8 mouse cellular contexts compared by ENCODE assay signal in genomic region chr3:88832388-88832787, GRCm38 (mm10). TPM values are rescaled to one million over a fixed set of nuclear protein-coding genes. Genes with fewer than 3 reads are reported as not detected.
DNase-seq lines count a peak whose midpoint lies in the region; ATAC-seq lines count a peak whose summit lies in the region.
"Not testable (repeated sequence)": the region's sequence is repeated elsewhere in the genome, so short reads cannot be mapped to it uniquely, and the experiment has no call there.

No protein-coding gene starts in this region.

- in situ Hi-C loops in ES-E14 (cut with MboI; ENCODE audit: low sequenced_read_pairs in 2 of 2, unreplicated experiment in 2 of 2): not testable (repeated sequence)

- H3K27ac ChIP-seq in ES-E14 (ENCODE audit: insufficient read depth, low read depth, low read length, poor library complexity, severe bottlenecking); liver, embryonic 12.5 days: not testable (repeated sequence)

- ATAC-seq in liver, embryonic 12.5 days: peak; percentile 53
- peak; percentile 66 for ATAC-seq in monocyte, adult 5-6 weeks (replicated peaks; ENCODE audit: insufficient number of reproducible peaks, low FRiP score, low TSS enrichment, poor library complexity, severe bottlenecking)

- not testable (repeated sequence) for H3K36me3 ChIP-seq in ES-E14 (ENCODE audit: control insufficient read depth, insufficient read depth, low read length, poor library complexity, severe bottlenecking); liver, embryonic 12.5 days

- H3K27me3 ChIP-seq in liver, embryonic 12.5 days (replicated peaks): not testable (repeated sequence)

- not testable (repeated sequence) for H3K4me3 ChIP-seq in ES-E14 (ENCODE audit: insufficient read depth in 1 of 2, low read depth in 1 of 2, low read length in 2 of 2, poor library complexity in 1 of 2, severe bottlenecking in 1 of 2); liver, embryonic 12.5 days

- 6% methylated on average over 14 of the region's 14 CpGs for WGBS in large intestine, adult 2 months
- WGBS in liver, embryonic 12.5 days (ENCODE audit: insufficient replicate concordance): 3% methylated on average over 14 of the region's 14 CpGs

- not testable (repeated sequence) for H3K9me3 ChIP-seq in ES-E14 (ENCODE audit: control insufficient read depth, insufficient read depth, low read depth, low read length); liver, embryonic 12.5 days (replicated peaks)

- peak overlapping the region; percentile 38 for H3K4me2 ChIP-seq in liver, embryonic 12.5 days

- H3K9ac ChIP-seq in ES-E14 (ENCODE audit: insufficient read depth, low read depth, low read length, poor library complexity, severe bottlenecking); liver, embryonic 12.5 days: not testable (repeated sequence)

- H3K4me1 ChIP-seq in ES-E14 (ENCODE audit: control insufficient read depth in 2 of 2, insufficient read depth in 2 of 2, low read length in 2 of 2, poor library complexity in 1 of 2): not testable (repeated sequence)
- H3K4me1 ChIP-seq in liver, embryonic 12.5 days: peaks cover 11% of the 10 kb centered on the region

- peak; percentile 55 for DNase-seq in ES-E14 (ENCODE audit: low read depth, low spot score)
- DNase-seq in cerebellum, adult 9-11 months: peak; percentile 88
- peak; percentile 85 to 87 for DNase-seq in frontal cortex, adult 2 months (ENCODE audit: extremely low spot score in 1 of 2, low spot score in 1 of 2)
- DNase-seq in heart, postnatal 4 days: peak; percentile 42
- peak; percentile 22 for DNase-seq in large intestine, adult 2 months (ENCODE audit: low read depth, low spot score)
- peak; percentile 9 to 13 for DNase-seq in spleen, postnatal 14 days (ENCODE audit: low spot score in 2 of 2)

RNA-seq across cellular contexts. Expression of gene Gon4l, which starts 2.6 kb away (rescaled TPM):
- total RNA-seq in ES-E14 (2012; rRNA removed): 56.3 and 58.0 TPM in 2 replicates
- polyA plus RNA-seq in frontal cortex, adult 2 months (2012; rRNA removed): 31.4 and 33.3 TPM in 2 replicates
- 10 to 100 TPM; 28.0 to 31.7 TPM for total RNA-seq in heart, postnatal 4 days (2021)
- polyA plus RNA-seq in large intestine, adult 2 months (2012; rRNA removed): 9.4 and 12.2 TPM in 2 replicates
- 6.8 and 7.6 TPM in 2 replicates for polyA plus RNA-seq in liver, embryonic 12.5 days (2016; fragmentation: Nextera tagmentation; extraction: Ambion mirVana)
- total RNA-seq in monocyte, adult 5-6 weeks (2017): 16.2 to 57.1 TPM (median 26.3 TPM) in 3 replicates

RNA-seq across cellular contexts. Expression of gene Syt11, which starts 57.4 kb away (rescaled TPM):
- total RNA-seq in ES-E14 (2012; rRNA removed): 12.4 and 13.9 TPM in 2 replicates
- polyA plus RNA-seq in frontal cortex, adult 2 months (2012; rRNA removed): 374 and 395 TPM in 2 replicates
- 1 to 10 TPM; 5.0 to 7.1 TPM for total RNA-seq in heart, postnatal 4 days (2021)
- 4.7 and 4.9 TPM in 2 replicates for polyA plus RNA-seq in large intestine, adult 2 months (2012; rRNA removed)
- polyA plus RNA-seq in liver, embryonic 12.5 days (2016; fragmentation: Nextera tagmentation; extraction: Ambion mirVana): 1.4 and 1.5 TPM in 2 replicates
- total RNA-seq in monocyte, adult 5-6 weeks (2017): 3.3 to 9.0 TPM (median 3.9 TPM) in 3 replicates

Comparison
In these comparisons a context has a peak if more than half of its experiments do, and no peak if none do; other contexts are left out.
1. DNase-seq: peak in every context shown above with its lines; median percentile 88 in cerebellum, adult 9-11 months; 86 in frontal cortex, adult 2 months; 55 in ES-E14; 42 in heart, postnatal 4 days; 22 in large intestine, adult 2 months; 11 in spleen, postnatal 14 days.